Mouse (Mus musculus): ENCODE measurements around the gene Sema4d.

DNA sequence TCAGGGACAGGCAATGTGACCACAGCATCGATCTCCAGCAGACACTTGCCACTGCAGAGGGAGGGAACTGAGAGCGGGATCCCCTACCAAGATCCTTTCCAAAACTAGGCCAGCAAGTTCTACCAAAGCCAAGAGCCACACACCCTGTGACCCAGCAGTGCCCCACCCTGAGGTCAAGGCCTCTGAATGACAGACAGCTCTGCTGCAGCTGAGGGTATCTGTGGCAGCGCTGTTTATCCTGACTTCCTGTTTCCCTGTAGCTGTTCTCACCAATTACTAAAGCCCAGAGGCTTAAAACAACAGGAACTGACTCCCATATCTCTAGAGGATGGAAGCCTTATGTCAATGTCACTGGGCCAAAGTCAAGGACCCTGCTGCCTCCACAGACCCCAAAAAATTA, 37.0 kb downstream of the Sema4d start:
- no peak for TF ChIP-seq POLR2A (IDR thresholded peaks at IDR 0.05; ENCODE audit: insufficient read depth, low read length)
- peak; percentile 60; the same call in 1 of the 2 replicates for TF ChIP-seq EP300 (IDR thresholded peaks at IDR 0.05; ENCODE audit: insufficient read depth, low read depth, low read length)
- TF ChIP-seq CTCF (IDR thresholded peaks at IDR 0.05; ENCODE audit: low read depth, low read length) = no peak
